Mouse (Mus musculus) kidney, embryonic 14.5 days (tissue): ENCODE results near the gene Kera. TPM values are rescaled to one million over a fixed set of nuclear protein-coding genes. Genes with fewer than 3 reads are reported as not detected.

Experiments
- ATAC-seq: fragments of 200-750 bp; cut with Nextera tagmentation; 2 replicates; pipeline ENCODE4 v1.8.0; 2017; ENCODE audit warnings: moderate number of reproducible peaks, mild to moderate bottlenecking, moderate TSS enrichment, moderate library complexity; ENCODE audit not compliant: low FRiP score, low TSS enrichment
- H3K27ac ChIP-seq: fragments of 300-500 bp; sonication (generic); 2 replicates; pipeline ENCODE4 v1.5.1; 2014; ENCODE audit warnings: low read depth, mild to moderate bottlenecking, low read length, moderate library complexity, mixed read lengths
- H3K27me3 ChIP-seq: fragments of 300-500 bp; sonication (generic); 2 replicates; pipeline ENCODE4 v1.6.1; 2014; ENCODE audit warnings: mild to moderate bottlenecking, low read length; ENCODE audit not compliant: control insufficient read depth, insufficient read depth
- H3K36me3 ChIP-seq: fragments of 300-500 bp; sonication (generic); 2 replicates; pipeline ENCODE4 v1.6.1; 2014; ENCODE audit warnings: low read length, mixed read lengths; ENCODE audit not compliant: control insufficient read depth, insufficient read depth
- H3K4me1 ChIP-seq: fragments of 300-500 bp; sonication (generic); 2 replicates; pipeline ENCODE4 v1.6.1; 2014; ENCODE audit warnings: low read length, mixed read lengths; ENCODE audit not compliant: control insufficient read depth, insufficient read depth
- H3K4me2 ChIP-seq: fragments of 300-500 bp; sonication (generic); replicated peaks from 2 replicates; pipeline ENCODE4 v1.6.1; 2014; ENCODE audit warnings: low read depth, mild to moderate bottlenecking, low read length
- H3K4me3 ChIP-seq: fragments of 300-500 bp; sonication (generic); 2 replicates; pipeline ENCODE4 v1.5.1; 2014; ENCODE audit warnings: mild to moderate bottlenecking, low read length
- H3K9ac ChIP-seq: fragments of 300-500 bp; sonication (generic); 2 replicates; pipeline ENCODE4 v1.6.1; 2014; ENCODE audit warnings: low read depth, mild to moderate bottlenecking, low read length, moderate library complexity
- H3K9me3 ChIP-seq: fragments of 300-500 bp; sonication (generic); 2 replicates; pipeline ENCODE4 v1.6.1; 2016; ENCODE audit warnings: low read length; ENCODE audit not compliant: control insufficient read depth
- WGBS: fragments of 180-500 bp; shearing (Covaris S2); extraction: QIAGEN DNeasy Blood & Tissue Kit; methylation state at CpG from one replicate; pipeline ENCODE4 v1.1.7; 2014; 5-methylcytosine and 5-hydroxymethylcytosine counted together
- polyA plus RNA-seq: library from polyadenylated mRNA; unstranded; fragments of >200 nt; fragmentation: Nextera tagmentation; extraction: Ambion mirVana; gene quantifications from 2 replicates; pipeline ENCODE4 v1.2.1, GENCODE M21; 2014

The Kera gene
- polyA plus RNA-seq = 0.09 TPM in 2 replicates

- Histone ChIP-seq H3K9me3 (no peaks in the 10 kb centered on the region), H3K27ac (no peak within 1 kb of the TSS), H3K36me3 (no peaks in the 10 kb centered on the region), H3K4me3 (no peak within 1 kb of the TSS), H3K4me2 (no peak within 1 kb of the TSS), H3K9ac (no peak within 1 kb of the TSS), H3K4me1 (no peaks in the 10 kb centered on the region), H3K27me3 (no peaks in the 10 kb centered on the region)
- WGBS = 78% methylated on average over 2 of the region's 2 CpGs
- ATAC-seq = no peak
These were observed at the start of gene Kera for GRCm38 (mm10) chr10:97606579-97606978. TSS of gene Kera (plus strand) at chr10:97606879.

GRCm38 (mm10) chr10:97564957-97565856, 41.5 kb upstream of the Kera start, which contains the start of gene Lum:
TSS of gene Lum (plus strand) at chr10:97565128.
- WGBS = 43% methylated on average over 10 of the region's 10 CpGs
- ATAC-seq = peak; percentile 68; the same call in 1 of the 2 replicates
- Histone ChIP-seq H3K9me3 (no peaks in the 10 kb centered on the region), H3K4me2 (0 out of 2 replicates have a peak within 1 kb of the TSS, but pooled peaks have one; percentile 13), H3K4me1 (peaks cover 7% of the 10 kb centered on the region), H3K36me3 (no peaks in the 10 kb centered on the region; the same call in 1 of the 2 replicates), H3K27me3 (no peaks in the 10 kb centered on the region), H3K4me3 (peak within 1 kb of the TSS; percentile 7; the same call in 1 of the 2 replicates), H3K9ac (no peak within 1 kb of the TSS), H3K27ac (peak within 1 kb of the TSS; percentile 44; the same call in 1 of the 2 replicates)

GRCm38 (mm10) chr10:97567489-97568135, 39.1 kb upstream of the Kera start:
- no peak overlapping the region for H3K4me2 ChIP-seq
- H3K4me3 ChIP-seq = no peak overlapping the region; the same call in 1 of the 2 replicates
- no peak overlapping the region for H3K27ac ChIP-seq
- WGBS = 63% methylated on average over 8 of the region's 8 CpGs
- H3K4me1 ChIP-seq = peaks cover 7% of the 10 kb centered on the region
- no peak overlapping the region for H3K9ac ChIP-seq
- no peak for ATAC-seq
- H3K36me3 ChIP-seq = no peaks in the 10 kb centered on the region; the same call in 1 of the 2 replicates
- no peaks in the 10 kb centered on the region for H3K27me3 ChIP-seq
- no peaks in the 10 kb centered on the region for H3K9me3 ChIP-seq

- no peak overlapping the region for H3K4me3 ChIP-seq
- H3K36me3 ChIP-seq = no peaks in the 10 kb centered on the region
- H3K27ac ChIP-seq = no peak overlapping the region
- no peak for ATAC-seq
- H3K4me2 ChIP-seq = no peak overlapping the region
- WGBS = 94% methylated on average over 4 of the region's 4 CpGs
- no peaks in the 10 kb centered on the region for H3K4me1 ChIP-seq
- no peaks in the 10 kb centered on the region for H3K27me3 ChIP-seq
- H3K9me3 ChIP-seq = no peaks in the 10 kb centered on the region
- no peak overlapping the region for H3K9ac ChIP-seq
These were observed 24.0 kb upstream of the Kera start for GRCm38 (mm10) chr10:97582543-97583231.

GRCm38 (mm10) chr10:97584176-97584575, 22.5 kb upstream of the Kera start:
- no peaks in the 10 kb centered on the region for H3K9me3 ChIP-seq
- no peaks in the 10 kb centered on the region for H3K4me1 ChIP-seq
- H3K4me3 ChIP-seq = no peak overlapping the region
- H3K4me2 ChIP-seq = no peak overlapping the region
- H3K27me3 ChIP-seq = no peaks in the 10 kb centered on the region
- H3K9ac ChIP-seq = no peak overlapping the region
- ATAC-seq = no peak
- H3K36me3 ChIP-seq = no peaks in the 10 kb centered on the region
- WGBS = 51% methylated on average over 3 of the region's 3 CpGs
- no peak overlapping the region; the same call in 1 of the 2 replicates for H3K27ac ChIP-seq

- no peaks in the 10 kb centered on the region for H3K9me3 ChIP-seq
- no peaks in the 10 kb centered on the region for H3K36me3 ChIP-seq
- no peak overlapping the region for H3K4me2 ChIP-seq
- WGBS = 56% methylated on average over 5 of the region's 5 CpGs
- H3K4me1 ChIP-seq = no peaks in the 10 kb centered on the region
- H3K9ac ChIP-seq = no peak overlapping the region
- no peak overlapping the region for H3K4me3 ChIP-seq
- ATAC-seq = no peak
- H3K27ac ChIP-seq = no peak overlapping the region
- H3K27me3 ChIP-seq = no peaks in the 10 kb centered on the region
These were observed 19.5 kb upstream of the Kera start for GRCm38 (mm10) chr10:97587159-97587558.

- Histone ChIP-seq H3K36me3 (no peaks in the 10 kb centered on the region), H3K27ac (no peak overlapping the region), H3K4me1 (no peaks in the 10 kb centered on the region), H3K4me2 (no peak overlapping the region), H3K9ac (no peak overlapping the region), H3K9me3 (no peaks in the 10 kb centered on the region), H3K27me3 (no peaks in the 10 kb centered on the region), H3K4me3 (no peak overlapping the region)
- no peak for ATAC-seq
- 75% methylated on average over 6 of the region's 6 CpGs for WGBS
These were observed 17.1 kb upstream of the Kera start for GRCm38 (mm10) chr10:97589574-97589973.

GRCm38 (mm10) chr10:97591036-97591435, 15.6 kb upstream of the Kera start:
- H3K4me3 ChIP-seq = no peak overlapping the region
- H3K9me3 ChIP-seq = no peaks in the 10 kb centered on the region
- ATAC-seq = no peak
- 42% methylated on average over 3 of the region's 3 CpGs for WGBS
- H3K4me1 ChIP-seq = no peaks in the 10 kb centered on the region
- no peaks in the 10 kb centered on the region for H3K36me3 ChIP-seq
- no peaks in the 10 kb centered on the region for H3K27me3 ChIP-seq
- H3K9ac ChIP-seq = no peak overlapping the region
- no peak overlapping the region for H3K4me2 ChIP-seq
- H3K27ac ChIP-seq = no peak overlapping the region; the same call in 1 of the 2 replicates
